Mouse (Mus musculus) brain, embryonic 14.5 days (tissue): Measurements from ENCODE around the gene Iscu.

Experiments used
- CTCF ChIP-seq: fragments of 200-500 bp; IDR thresholded peaks from 2 replicates; pipeline ENCODE4 v1.5.1; 2012; ENCODE audit warnings: inconsistent platforms, mild to moderate bottlenecking, moderate library complexity, borderline replicate concordance; ENCODE audit not compliant: insufficient read depth, insufficient read length; ENCODE audit errors: extremely low read depth
- POLR2A ChIP-seq: fragments of 200-500 bp; IDR thresholded peaks from 2 replicates; pipeline ENCODE4 v1.6.1; 2012; ENCODE audit warnings: mild to moderate bottlenecking, inconsistent platforms, borderline replicate concordance; ENCODE audit not compliant: poor library complexity, insufficient read depth, insufficient read length, severe bottlenecking; ENCODE audit errors: extremely low read depth

- TF ChIP-seq CTCF: no peak
- TF ChIP-seq POLR2A: no peak
These were observed 32.8 kb downstream of the Iscu start for GRCm38 (mm10) chr5:113805301-113805700.
